Mouse (Mus musculus): ENCODE data around the gene Cd83. TPM values are rescaled to one million over a fixed set of nuclear protein-coding genes. Genes with fewer than 3 reads are reported as not detected.

Cd83 gene
- polyA plus RNA-seq, 1 experiment from 2014 or later, result 1.3 TPM

Other genes starting within 250 kb of the Cd83 start
- gene Mcur1, start 224.6 kb upstream of the Cd83 start, polyA plus RNA-seq (2014; fragmentation: Nextera tagmentation; extraction: Ambion mirVana), result 12.0 and 12.7 TPM in 2 replicates
- 0.45 and 1.3 TPM in 2 replicates for gene Rnf182, start 169.1 kb upstream of the Cd83 start, polyA plus RNA-seq (2014; fragmentation: Nextera tagmentation; extraction: Ambion mirVana)